Mouse (Mus musculus) lung, adult 2 months (tissue): ENCODE measurements at regions not wholly inside any gene's neighbourhood (a gene's known extent, or its start where the extent isn't known, plus 50 kb on each side); places are given as distances from the start of the nearest gene placed in this dataset.

Experiments used
- CTCF ChIP-seq: fragments of 200-500 bp; IDR thresholded peaks from 2 replicates; pipeline ENCODE4 v1.5.1; 2011; ENCODE audit warnings: mild to moderate bottlenecking, low read length, control low read depth; ENCODE audit not compliant: insufficient read depth
- POLR2A ChIP-seq: fragments of 200-500 bp; IDR thresholded peaks from 2 replicates; pipeline ENCODE4 v1.6.1; 2011; ENCODE audit warnings: low read depth, mild to moderate bottlenecking, control low read depth, low read length, borderline replicate concordance; ENCODE audit errors: extremely low read depth

DNA sequence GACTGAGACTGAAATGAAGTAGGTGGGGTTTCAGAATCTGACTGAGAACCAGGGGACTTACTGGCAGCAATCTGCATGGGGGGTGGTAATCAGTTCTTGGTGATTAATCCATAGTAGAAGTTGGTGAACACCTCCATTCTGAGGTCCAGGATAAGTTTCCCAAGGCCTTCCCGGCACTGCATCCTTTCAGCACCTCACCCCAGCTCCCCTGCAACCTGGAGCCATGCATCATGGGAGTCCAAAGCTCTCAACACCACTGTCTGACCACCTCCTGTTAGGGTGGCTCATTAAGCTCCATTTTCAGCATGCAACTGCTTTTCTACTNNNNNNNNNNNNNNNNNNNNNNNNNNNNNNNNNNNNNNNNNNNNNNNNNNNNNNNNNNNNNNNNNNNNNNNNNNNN lies 157.0 kb downstream of the Cyp26b1 start:
- TF ChIP-seq CTCF (no peak), POLR2A (no peak)
